Mouse (Mus musculus) forebrain, embryonic 16.5 days (tissue): ENCODE measurements around the gene Ldah. TPM values are rescaled to one million over a fixed set of nuclear protein-coding genes. Genes with fewer than 3 reads are reported as not detected.

ENCODE experiments used
- ATAC-seq: fragments of 200-750 bp; cut with Nextera tagmentation; 2 replicates; pipeline ENCODE4 v1.8.0; 2017; ENCODE audit warnings: mild to moderate bottlenecking, moderate library complexity
- H3K27ac ChIP-seq: fragments of 300-500 bp; sonication (generic); 2 replicates; pipeline ENCODE4 v1.5.1; 2014; ENCODE audit warnings: low read length, control low read depth
- H3K27me3 ChIP-seq: fragments of 300-500 bp; sonication (generic); replicated peaks from 2 replicates; pipeline ENCODE4 v1.6.1; 2014; ENCODE audit warnings: low read length; ENCODE audit not compliant: control insufficient read depth, insufficient read depth
- H3K36me3 ChIP-seq: fragments of 300-500 bp; sonication (generic); 2 replicates; pipeline ENCODE4 v1.6.1; 2014; ENCODE audit not compliant: control insufficient read depth, insufficient read depth
- H3K4me1 ChIP-seq: fragments of 300-500 bp; sonication (generic); replicated peaks from 2 replicates; pipeline ENCODE4 v1.6.1; 2014; ENCODE audit warnings: low read length; ENCODE audit not compliant: control insufficient read depth, insufficient read depth
- H3K4me2 ChIP-seq: fragments of 300-500 bp; sonication (generic); 2 replicates; pipeline ENCODE4 v1.6.1; 2014; ENCODE audit warnings: mild to moderate bottlenecking, low read length, control low read depth
- H3K4me3 ChIP-seq: fragments of 300-500 bp; sonication (generic); replicated peaks from 2 replicates; pipeline ENCODE4 v1.5.1; 2014; ENCODE audit warnings: mild to moderate bottlenecking, low read length, control low read depth
- H3K9ac ChIP-seq: fragments of 300-500 bp; sonication (generic); replicated peaks from 2 replicates; pipeline ENCODE4 v1.6.1; 2014; ENCODE audit warnings: low read depth, low read length, control low read depth
- H3K9me3 ChIP-seq: fragments of 300-500 bp; sonication (generic); 2 replicates; pipeline ENCODE4 v1.6.1; 2016; ENCODE audit warnings: low read length; ENCODE audit not compliant: control insufficient read depth
- WGBS: fragments of 180-500 bp; shearing (Covaris S2); extraction: QIAGEN DNeasy Blood & Tissue Kit; methylation state at CpG from one replicate; pipeline ENCODE4 v1.1.7; 2014; 5-methylcytosine and 5-hydroxymethylcytosine counted together
- polyA plus RNA-seq: library from polyadenylated mRNA; unstranded; fragments of >200 nt; fragmentation: Nextera tagmentation; extraction: Ambion mirVana; gene quantifications from 2 replicates; pipeline ENCODE4 v1.2.1, GENCODE M21; 2015

The Ldah gene
- polyA plus RNA-seq, 1 experiment from 2014 or later = 89.2 TPM

GRCm38 (mm10) chr12:8295307-8295913 is 87.5 kb downstream of the Ldah start:
- no peak overlapping the region for H3K27ac ChIP-seq
- peaks cover 43% of the 10 kb centered on the region for H3K27me3 ChIP-seq
- H3K4me3 ChIP-seq = no peak overlapping the region
- no peaks in the 10 kb centered on the region for H3K36me3 ChIP-seq
- no peaks in the 10 kb centered on the region for H3K9me3 ChIP-seq
- H3K4me2 ChIP-seq = no peak overlapping the region
- H3K9ac ChIP-seq = no peak overlapping the region
- WGBS = 55% methylated on average over 6 of the region's 6 CpGs
- ATAC-seq = no peak
- H3K4me1 ChIP-seq = peaks cover 18% of the 10 kb centered on the region

DNA sequence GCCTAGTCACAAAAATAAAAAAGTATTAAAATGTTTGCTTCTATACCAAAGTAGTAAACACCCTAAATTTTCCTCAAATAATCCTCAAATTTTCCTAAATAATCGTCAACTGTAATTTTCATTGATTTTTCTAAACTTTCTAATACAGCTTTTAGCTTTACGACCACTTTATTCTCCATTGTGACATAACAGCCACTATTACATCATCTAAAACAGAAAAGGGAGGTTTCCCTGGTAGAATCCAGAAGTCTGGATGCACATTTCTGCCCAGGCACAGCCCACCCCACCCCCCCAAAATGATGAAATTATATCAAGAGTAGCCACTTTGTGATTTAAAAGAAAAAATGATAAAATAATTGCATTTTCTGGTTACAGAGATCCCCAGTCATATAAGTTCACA is 88.2 kb downstream of the Ldah start:
- ATAC-seq = no peak
- peaks cover 51% of the 10 kb centered on the region for H3K27me3 ChIP-seq
- no peak overlapping the region for H3K9ac ChIP-seq
- peaks cover 14% of the 10 kb centered on the region for H3K4me1 ChIP-seq
- no peak overlapping the region for H3K4me2 ChIP-seq
- H3K4me3 ChIP-seq = no peak overlapping the region
- H3K9me3 ChIP-seq = no peaks in the 10 kb centered on the region
- no peaks in the 10 kb centered on the region for H3K36me3 ChIP-seq
- no peak overlapping the region for H3K27ac ChIP-seq
- 79% methylated on average over 2 of the region's 2 CpGs for WGBS

DNA sequence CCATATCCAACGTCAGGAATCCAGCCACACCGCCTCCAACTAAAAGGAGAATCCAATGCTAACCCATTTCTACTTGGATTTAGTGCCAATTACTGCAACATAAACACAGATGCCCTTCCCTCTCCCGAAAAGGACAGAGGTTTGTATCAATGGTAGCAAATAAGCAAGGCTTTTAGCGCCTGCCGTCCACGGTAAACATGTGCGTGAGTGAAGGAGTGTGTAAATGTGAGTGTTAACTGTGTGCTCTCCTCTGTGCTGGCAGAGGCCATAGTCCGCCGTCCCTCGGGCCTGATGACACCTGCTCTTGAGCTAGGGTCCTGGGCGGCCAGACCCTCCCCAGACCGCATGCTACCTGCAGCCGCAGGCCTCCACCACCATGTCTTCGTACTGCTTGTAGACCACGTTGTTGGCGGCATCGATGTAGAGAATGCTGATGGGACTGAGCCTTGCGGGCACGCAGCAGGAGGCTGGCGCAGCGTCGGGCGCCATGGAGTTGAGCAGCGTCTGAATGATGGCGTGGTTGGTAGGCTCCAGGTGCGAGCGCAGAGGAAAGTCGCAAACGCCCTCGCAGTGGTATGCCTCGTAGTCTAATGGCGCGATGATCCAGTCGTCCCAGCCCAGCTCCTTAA is 89.8 kb downstream of the Ldah start:
- ATAC-seq = peak; percentile 14; the same call in 1 of the 2 replicates
- no peak overlapping the region for H3K9ac ChIP-seq
- no peak overlapping the region for H3K27ac ChIP-seq
- no peaks in the 10 kb centered on the region for H3K9me3 ChIP-seq
- H3K4me2 ChIP-seq = peak overlapping the region; percentile 56
- peak overlapping the region; percentile 37 for H3K4me3 ChIP-seq
- H3K36me3 ChIP-seq = no peaks in the 10 kb centered on the region
- peaks cover 22% of the 10 kb centered on the region for H3K4me1 ChIP-seq
- H3K27me3 ChIP-seq = peaks cover 63% of the 10 kb centered on the region
- 5% methylated on average over 34 of the region's 34 CpGs for WGBS

GRCm38 (mm10) chr12:8298361-8299142 is 90.6 kb downstream of the Ldah start:
- no peak overlapping the region for H3K27ac ChIP-seq
- no peaks in the 10 kb centered on the region for H3K9me3 ChIP-seq
- H3K4me1 ChIP-seq = peaks cover 22% of the 10 kb centered on the region
- peak; percentile 2; the same call in 1 of the 2 replicates for ATAC-seq
- peak overlapping the region; percentile 19; the same call in 1 of the 2 replicates for H3K9ac ChIP-seq
- WGBS = under 1% methylated on average over 82 of the region's 85 CpGs
- peaks cover 71% of the 10 kb centered on the region for H3K27me3 ChIP-seq
- H3K4me3 ChIP-seq = peak overlapping the region; percentile 37
- peak overlapping the region; percentile 56 for H3K4me2 ChIP-seq
- H3K36me3 ChIP-seq = no peaks in the 10 kb centered on the region

DNA sequence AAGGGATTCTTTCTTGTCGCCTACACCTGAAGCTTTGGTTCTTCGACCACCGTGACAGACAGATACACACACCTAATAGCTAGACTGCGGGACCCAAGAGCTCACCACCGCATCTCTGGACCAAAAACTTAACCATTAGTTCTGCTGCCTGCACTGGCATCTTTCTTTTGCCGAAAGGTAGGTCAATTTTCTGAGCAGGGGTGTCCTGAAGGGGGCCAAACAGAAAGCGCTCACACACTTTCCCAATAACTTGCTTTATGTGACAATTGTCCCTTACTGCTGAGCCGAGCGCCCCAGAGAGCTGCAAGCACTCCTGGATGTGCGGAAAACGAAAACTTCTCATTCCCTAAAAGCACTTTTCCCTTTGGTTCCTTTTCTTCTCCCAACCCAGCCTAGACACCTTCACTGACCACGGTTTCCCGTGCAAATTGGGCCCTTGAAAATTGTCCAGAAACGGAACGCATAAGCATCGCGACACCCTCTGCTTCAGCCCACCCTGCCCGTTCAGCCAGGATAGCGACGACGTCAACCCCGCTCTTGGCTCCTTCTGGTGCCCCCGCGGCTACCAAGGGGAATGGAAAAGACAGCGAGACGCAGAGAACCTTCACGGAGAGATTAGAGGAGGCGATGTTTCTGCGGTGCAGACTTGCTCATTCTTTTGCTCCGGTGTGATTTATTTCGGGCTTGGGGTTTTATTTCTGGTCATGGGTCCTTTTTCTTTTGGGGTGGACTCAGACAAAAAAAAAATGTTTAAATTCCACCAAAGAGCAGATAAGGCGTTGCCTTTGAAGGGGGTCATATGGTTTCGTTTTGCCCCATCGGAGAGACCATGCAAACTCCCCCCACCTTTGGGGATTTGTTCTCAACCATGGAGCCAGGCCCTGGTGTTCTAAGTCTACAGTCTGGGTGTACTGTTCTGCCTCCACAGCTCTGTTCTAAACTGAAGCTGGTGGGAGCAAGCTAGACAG is 91.5 kb downstream of the Ldah start:
- WGBS = 3% methylated on average over 34 of the region's 34 CpGs
- ATAC-seq = no peak
- no peaks in the 10 kb centered on the region for H3K9me3 ChIP-seq
- peaks cover 22% of the 10 kb centered on the region for H3K4me1 ChIP-seq
- no peak overlapping the region for H3K4me2 ChIP-seq
- no peak overlapping the region for H3K9ac ChIP-seq
- no peak overlapping the region for H3K4me3 ChIP-seq
- peaks cover 79% of the 10 kb centered on the region for H3K27me3 ChIP-seq
- no peak overlapping the region for H3K27ac ChIP-seq
- H3K36me3 ChIP-seq = no peaks in the 10 kb centered on the region

DNA sequence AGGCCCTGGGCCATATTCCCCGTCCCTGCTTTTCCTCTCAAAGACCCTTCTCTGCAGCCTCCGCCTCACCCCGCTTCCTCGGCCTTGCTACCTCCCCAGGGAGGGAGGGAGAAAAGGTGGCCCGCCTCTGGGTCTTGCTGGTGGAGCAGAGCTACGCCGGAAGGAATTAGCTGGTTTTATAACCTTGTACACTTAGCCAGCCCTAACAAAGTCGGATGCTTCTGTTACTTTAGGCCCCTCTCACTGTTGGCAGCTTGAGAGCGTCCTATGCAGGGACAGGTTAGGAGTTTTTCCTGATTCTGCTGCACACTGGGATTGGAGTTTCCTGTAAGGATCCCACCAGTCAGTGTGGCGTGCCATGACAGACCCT is 92.2 kb downstream of the Ldah start:
- Histone ChIP-seq H3K27me3 (peaks cover 84% of the 10 kb centered on the region), H3K9me3 (no peaks in the 10 kb centered on the region), H3K4me3 (no peak overlapping the region), H3K4me2 (no peak overlapping the region), H3K4me1 (peaks cover 22% of the 10 kb centered on the region), H3K27ac (no peak overlapping the region), H3K36me3 (no peaks in the 10 kb centered on the region), H3K9ac (no peak overlapping the region)
- WGBS = 13% methylated on average over 10 of the region's 10 CpGs
- ATAC-seq = no peak

DNA sequence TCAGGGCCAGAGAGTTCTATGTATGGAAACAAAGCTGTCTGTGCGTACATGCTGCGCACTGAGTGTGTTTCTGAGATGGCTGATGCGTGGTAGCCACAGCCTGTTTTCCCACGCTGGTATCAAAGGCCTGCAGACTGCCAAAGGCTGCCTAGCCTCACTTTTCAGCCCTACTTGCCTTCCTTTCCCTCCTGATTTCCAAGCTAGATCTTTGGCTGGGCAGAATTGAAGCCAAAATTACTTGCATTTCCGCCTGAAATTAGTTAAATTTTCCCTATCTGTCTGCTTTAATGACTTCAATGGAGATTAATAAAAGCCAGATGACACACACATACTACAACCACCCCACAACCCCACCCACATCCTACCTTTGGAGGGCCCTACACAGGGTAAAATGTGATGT is 92.6 kb downstream of the Ldah start:
- H3K9me3 ChIP-seq = no peaks in the 10 kb centered on the region
- H3K4me3 ChIP-seq = no peak overlapping the region
- H3K27me3 ChIP-seq = peaks cover 83% of the 10 kb centered on the region
- H3K4me2 ChIP-seq = no peak overlapping the region
- no peaks in the 10 kb centered on the region for H3K36me3 ChIP-seq
- no peak overlapping the region for H3K9ac ChIP-seq
- 27% methylated on average over 5 of the region's 5 CpGs for WGBS
- no peak overlapping the region for H3K27ac ChIP-seq
- H3K4me1 ChIP-seq = peaks cover 22% of the 10 kb centered on the region
- no peak for ATAC-seq

DNA sequence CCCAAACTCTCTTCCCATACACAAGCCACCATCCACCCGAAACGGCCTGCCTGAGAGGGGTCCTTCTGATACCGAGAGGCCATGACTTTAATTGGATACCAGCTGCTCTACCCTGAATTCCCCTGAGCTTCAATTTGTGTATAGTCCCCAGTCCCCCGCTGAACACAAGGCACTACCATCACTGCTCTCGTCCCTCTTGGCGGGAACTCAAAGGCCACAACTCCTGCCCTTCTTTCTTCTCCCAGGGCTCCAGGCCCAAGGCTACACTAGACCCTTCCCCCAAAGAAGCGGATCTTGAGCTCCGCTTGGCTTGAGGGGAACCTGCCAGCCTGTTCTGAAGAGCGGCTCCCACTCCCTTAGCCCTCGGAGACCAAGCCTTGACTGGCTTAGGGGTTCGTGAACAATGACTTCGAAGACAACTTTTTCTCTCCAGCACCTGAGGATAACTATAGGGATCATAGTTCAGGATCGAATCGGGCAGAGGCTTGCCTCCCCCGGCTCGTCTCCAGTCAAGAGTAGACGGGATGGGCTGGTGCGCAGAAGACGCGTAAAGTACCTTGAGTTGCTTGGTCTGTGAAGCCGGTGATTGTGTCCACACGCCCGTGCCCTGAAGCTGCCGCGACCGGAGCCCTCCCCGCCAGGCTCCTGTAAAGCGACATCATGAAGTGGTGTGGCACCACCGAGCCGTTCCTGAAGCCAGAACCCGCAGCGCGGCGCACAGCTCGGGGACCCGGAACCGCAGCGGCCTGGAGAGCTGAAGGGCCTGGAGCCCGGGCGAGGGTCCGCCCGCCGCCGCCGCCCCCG is 93.3 kb downstream of the Ldah start:
- peaks cover 22% of the 10 kb centered on the region for H3K4me1 ChIP-seq
- peak overlapping the region; percentile 50 for H3K9ac ChIP-seq
- no peaks in the 10 kb centered on the region for H3K9me3 ChIP-seq
- peak overlapping the region; percentile 46 for H3K4me3 ChIP-seq
- H3K36me3 ChIP-seq = no peaks in the 10 kb centered on the region
- peaks cover 82% of the 10 kb centered on the region for H3K27me3 ChIP-seq
- WGBS = 2% methylated on average over 45 of the region's 46 CpGs
- no peak overlapping the region for H3K27ac ChIP-seq
- peak; percentile 0; the same call in 1 of the 2 replicates for ATAC-seq
- H3K4me2 ChIP-seq = peak overlapping the region; percentile 68
